In genomic region chr10:21991986-21992833, GRCm38 (mm10) we compare ENCODE assay signal across 8 mouse cellular contexts.
DNase-seq lines count a peak whose midpoint lies in the region; ATAC-seq and TF ChIP-seq lines count a peak whose summit lies in the region.

No protein-coding gene starts in this region.

- peak overlapping the region; percentile 86 for H3K4me2 ChIP-seq in embryonic facial prominence, embryonic 12.5 days (replicated peaks)
- H3K4me2 ChIP-seq in heart, postnatal 0 days (ENCODE audit: low read depth, low read length) = peak overlapping the region; percentile 93

- TF ChIP-seq EP300 in heart, postnatal 0 days (IDR thresholded peaks at IDR 0.05; ENCODE audit: low read depth) = no peak

- DNase-seq in spleen, adult 18-20 months = peak; percentile 57 to 66
- DNase-seq in spleen, adult 12 weeks (ENCODE audit: low spot score) = no peak
- DNase-seq in heart, postnatal 0 days (ENCODE audit: low spot score) = peak; percentile 34
- peak; percentile 58 to 80 for DNase-seq in kidney, postnatal 25 days
- DNase-seq in lung, postnatal 36 days = peak; percentile 84
- peak in 1 of 2 experiments; percentile 72 for DNase-seq in spleen, adult 2 months (ENCODE audit: low read depth in 1 of 2, low spot score in 2 of 2)
- DNase-seq in ovary, postnatal 14 days (ENCODE audit: low spot score) = no peak

- H3K36me3 ChIP-seq in embryonic facial prominence, embryonic 12.5 days = peaks cover 3% of the 10 kb centered on the region; the same call in 1 of the 2 replicates
- peaks cover 14% of the 10 kb centered on the region for H3K36me3 ChIP-seq in heart, postnatal 0 days (replicated peaks; ENCODE audit: control insufficient read depth, insufficient read depth, low read length)
- peaks cover 11% of the 10 kb centered on the region for H3K36me3 ChIP-seq in spleen, adult 2 months (ENCODE audit: control insufficient read depth, insufficient read depth, low read length)

- no peak overlapping the region for H3K9ac ChIP-seq in embryonic facial prominence, embryonic 12.5 days
- peak overlapping the region; percentile 90 for H3K9ac ChIP-seq in heart, postnatal 0 days (replicated peaks; ENCODE audit: low read depth, low read length)

- TF ChIP-seq CTCF in heart, postnatal 0 days (IDR thresholded peaks at IDR 0.05; ENCODE audit: low read depth) = no peak
- no peak for TF ChIP-seq CTCF in spleen, adult 2 months (IDR thresholded peaks at IDR 0.05; ENCODE audit: extremely low read depth, insufficient read depth, insufficient read length, insufficient replicate concordance)

- H3K4me1 ChIP-seq in embryonic facial prominence, embryonic 12.5 days = peaks cover 13% of the 10 kb centered on the region; the same call in 1 of the 2 replicates
- H3K4me1 ChIP-seq in heart, postnatal 0 days (ENCODE audit: control insufficient read depth, insufficient read depth) = no peaks in the 10 kb centered on the region
- peaks cover 6% of the 10 kb centered on the region; the same call in 1 of the 2 replicates for H3K4me1 ChIP-seq in spleen, adult 2 months (ENCODE audit: control insufficient read depth, insufficient read depth, insufficient read length)

- no peak for ATAC-seq in embryonic facial prominence, embryonic 12.5 days (ENCODE audit: insufficient number of reproducible peaks, insufficient read depth, low FRiP score, low TSS enrichment)
- no peak for ATAC-seq in heart, postnatal 0 days (ENCODE audit: insufficient read depth, low read depth)

- peak overlapping the region; percentile 70 for H3K4me3 ChIP-seq in embryonic facial prominence, embryonic 12.5 days
- peak overlapping the region; percentile 81 for H3K4me3 ChIP-seq in heart, postnatal 0 days (ENCODE audit: low read depth, low read length)
- peak overlapping the region; percentile 80 for H3K4me3 ChIP-seq in spleen, adult 2 months (ENCODE audit: extremely low read depth, insufficient read depth, insufficient read length)

- 9% methylated on average over 17 of the region's 17 CpGs for WGBS in embryonic facial prominence, embryonic 12.5 days
- 28% methylated on average over 17 of the region's 17 CpGs for WGBS in heart, postnatal 0 days
- 11% methylated on average over 17 of the region's 17 CpGs for WGBS in spleen, adult 2 months

- 0 out of 2 replicates have a peak, but pooled peaks cover 6% of the 10 kb centered on the region for H3K27me3 ChIP-seq in embryonic facial prominence, embryonic 12.5 days
- H3K27me3 ChIP-seq in heart, postnatal 0 days (ENCODE audit: control insufficient read depth, insufficient read depth, low read length) = peaks cover 4% of the 10 kb centered on the region; the same call in 1 of the 2 replicates
- H3K27me3 ChIP-seq in spleen, adult 2 months (ENCODE audit: control insufficient read depth, insufficient read depth, low read length) = no peaks in the 10 kb centered on the region

- H3K27ac ChIP-seq in embryonic facial prominence, embryonic 12.5 days = no peak overlapping the region
- H3K27ac ChIP-seq in heart, postnatal 0 days (ENCODE audit: low read depth) = peak overlapping the region; percentile 99
- H3K27ac ChIP-seq in spleen, adult 2 months (ENCODE audit: insufficient read depth, low read length) = peak overlapping the region; percentile 75

- no peak for TF ChIP-seq POLR2A in spleen, adult 2 months (IDR thresholded peaks at IDR 0.05; ENCODE audit: low read depth, low read length)

- H3K9me3 ChIP-seq in embryonic facial prominence, embryonic 12.5 days = no peaks in the 10 kb centered on the region
- H3K9me3 ChIP-seq in heart, postnatal 0 days (replicated peaks; ENCODE audit: control insufficient read depth, low read length) = no peaks in the 10 kb centered on the region

Comparison
In these comparisons a context has a peak if more than half of its experiments do, and no peak if none do; other contexts are left out.
1. DNase-seq: peak in spleen, adult 18-20 months (2 of 2), heart, postnatal 0 days (single experiment), kidney, postnatal 25 days (2 of 2) and lung, postnatal 36 days (single experiment); none in spleen, adult 12 weeks (single experiment) and ovary, postnatal 14 days (single experiment).
2. Peak in every context shown above with its lines, with median percentiles within 50 percentile points of each other: H3K4me3 ChIP-seq.